11 mouse cellular contexts compared by ENCODE assay signal in the genomic region with DNA sequence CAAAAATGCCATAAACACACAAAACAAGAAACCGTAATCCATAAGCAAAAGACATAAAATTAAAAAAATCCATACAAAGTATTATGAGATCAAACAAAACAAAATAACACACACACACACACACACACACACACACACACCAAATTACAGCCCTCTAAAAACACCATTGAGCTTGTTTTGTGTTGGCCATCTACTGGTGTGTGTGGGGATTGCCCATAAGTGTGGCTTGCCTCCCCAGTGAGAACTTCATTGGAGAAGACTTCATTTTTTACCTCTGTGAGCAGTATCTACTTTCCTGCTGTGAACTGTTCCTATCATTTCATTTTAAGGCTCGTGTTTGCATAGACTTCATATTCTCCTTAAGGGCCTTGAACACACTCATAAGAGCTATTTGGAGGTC.
A peak's percentile ranks its signal among the peaks of the same experiment; 100 is the strongest.
DNase-seq lines count a peak whose midpoint lies in the region; ATAC-seq and TF ChIP-seq lines count a peak whose summit lies in the region.
"Had no signal": no experiment of that assay in that cellular context is flagged by ENCODE, and none has a peak within 500 bp of the region (broad histone marks: within the 10 kb centered on the region; RNA-seq: fewer than 3 reads in every experiment).

No protein-coding gene starts in this region.

- H3K36me3 ChIP-seq in heart, postnatal 0 days (replicated peaks; ENCODE audit: control insufficient read depth, insufficient read depth, low read length) = no peaks in the 10 kb centered on the region
- no peaks in the 10 kb centered on the region for H3K36me3 ChIP-seq in heart, adult 2 months (ENCODE audit: control insufficient read depth, insufficient read depth, low read length)
- H3K36me3 ChIP-seq in spleen, adult 2 months (ENCODE audit: control insufficient read depth, insufficient read depth, low read length) = no peaks in the 10 kb centered on the region
- no peaks in the 10 kb centered on the region for H3K36me3 ChIP-seq in hindbrain, embryonic 11.5 days (ENCODE audit: control insufficient read depth, insufficient read depth, low read length)
- H3K36me3 ChIP-seq: forebrain, embryonic 12.5 days; limb, embryonic 15.5 days had no signal

- TF ChIP-seq EP300 in heart, postnatal 0 days (IDR thresholded peaks at IDR 0.05; ENCODE audit: low read depth) = no peak
- TF ChIP-seq EP300 in heart, adult 2 months (IDR thresholded peaks at IDR 0.05; ENCODE audit: insufficient read depth, low read depth, low read length) = no peak

- 0 out of 2 replicates have a peak, but pooled peaks have one; percentile 4 for TF ChIP-seq CTCF in heart, postnatal 0 days (IDR thresholded peaks at IDR 0.05; ENCODE audit: low read depth)
- no peak for TF ChIP-seq CTCF in heart, adult 2 months (IDR thresholded peaks at IDR 0.05)
- TF ChIP-seq CTCF in spleen, adult 2 months (IDR thresholded peaks at IDR 0.05; ENCODE audit: extremely low read depth, insufficient read depth, insufficient read length, insufficient replicate concordance) = peak; percentile 18; the same call in 1 of the 2 replicates

- DNase-seq in heart, postnatal 0 days (ENCODE audit: low spot score) = no peak
- DNase-seq in heart, adult 2 months = no peak
- peak; percentile 7 to 14 for DNase-seq in spleen, adult 2 months (ENCODE audit: low read depth in 1 of 2, low spot score in 2 of 2)
- no peak for DNase-seq in spleen, postnatal 14 days (ENCODE audit: low spot score in 2 of 2)
- no peak for DNase-seq in heart, postnatal 4 days
- no peak for DNase-seq in kidney, postnatal 10 days
- DNase-seq in hindbrain, embryonic 11.5 days (ENCODE audit: low spot score) = no peak
- DNase-seq: retina, postnatal 1 day had no signal

- no peak overlapping the region for H3K27ac ChIP-seq in heart, postnatal 0 days (ENCODE audit: low read depth)
- no peak overlapping the region for H3K27ac ChIP-seq in heart, adult 2 months
- H3K27ac ChIP-seq in spleen, adult 2 months (ENCODE audit: insufficient read depth, low read length) = no peak overlapping the region
- no peak overlapping the region for H3K27ac ChIP-seq in hindbrain, embryonic 11.5 days (ENCODE audit: low read depth, low read length)
- H3K27ac ChIP-seq: forebrain, embryonic 12.5 days; limb, embryonic 15.5 days had no signal

- ATAC-seq in heart, postnatal 0 days (ENCODE audit: insufficient read depth, low read depth) = no peak
- 0 out of 2 replicates have a peak, but pooled peaks have one; percentile 55 for ATAC-seq in megakaryocyte-erythroid progenitor cell, adult 5-6 weeks (replicated peaks; ENCODE audit: low FRiP score, low TSS enrichment, poor library complexity, severe bottlenecking)
- ATAC-seq in hindbrain, embryonic 11.5 days (ENCODE audit: low FRiP score) = no peak

- no peak for TF ChIP-seq POLR2A in heart, adult 2 months (IDR thresholded peaks at IDR 0.05; ENCODE audit: insufficient read depth, low read depth, low read length)
- no peak for TF ChIP-seq POLR2A in spleen, adult 2 months (IDR thresholded peaks at IDR 0.05; ENCODE audit: low read depth, low read length)

- no peaks in the 10 kb centered on the region for H3K27me3 ChIP-seq in heart, postnatal 0 days (ENCODE audit: control insufficient read depth, insufficient read depth, low read length)
- no peaks in the 10 kb centered on the region for H3K27me3 ChIP-seq in heart, adult 2 months (ENCODE audit: control insufficient read depth, insufficient read depth, low read length)
- H3K27me3 ChIP-seq in spleen, adult 2 months (ENCODE audit: control insufficient read depth, insufficient read depth, low read length) = no peaks in the 10 kb centered on the region
- no peaks in the 10 kb centered on the region for H3K27me3 ChIP-seq in hindbrain, embryonic 11.5 days (ENCODE audit: control insufficient read depth, insufficient read depth, low read length)
- H3K27me3 ChIP-seq: forebrain, embryonic 12.5 days; limb, embryonic 15.5 days had no signal

- no peaks in the 10 kb centered on the region for H3K4me1 ChIP-seq in heart, postnatal 0 days (ENCODE audit: control insufficient read depth, insufficient read depth)
- 0 out of 2 replicates have a peak, but pooled peaks cover 1% of the 10 kb centered on the region for H3K4me1 ChIP-seq in heart, adult 2 months (ENCODE audit: control insufficient read depth, insufficient read depth, low read length)
- no peaks in the 10 kb centered on the region; the same call in 1 of the 2 replicates for H3K4me1 ChIP-seq in spleen, adult 2 months (ENCODE audit: control insufficient read depth, insufficient read depth, insufficient read length)
- no peaks in the 10 kb centered on the region for H3K4me1 ChIP-seq in hindbrain, embryonic 11.5 days (replicated peaks; ENCODE audit: control insufficient read depth, insufficient read depth, low read length)
- H3K4me1 ChIP-seq: limb, embryonic 15.5 days had no signal

- no peak overlapping the region for H3K4me2 ChIP-seq in heart, postnatal 0 days (ENCODE audit: low read depth, low read length)
- no peak overlapping the region for H3K4me2 ChIP-seq in hindbrain, embryonic 11.5 days (replicated peaks; ENCODE audit: low read depth, low read length)
- H3K4me2 ChIP-seq: forebrain, embryonic 12.5 days; limb, embryonic 15.5 days had no signal

- no peaks in the 10 kb centered on the region for H3K79me2 ChIP-seq in heart, adult 2 months (replicated peaks; ENCODE audit: control insufficient read depth, insufficient read depth, low read length)

- no peak overlapping the region for H3K4me3 ChIP-seq in heart, postnatal 0 days (ENCODE audit: low read depth, low read length)
- no peak overlapping the region for H3K4me3 ChIP-seq in heart, adult 2 months
- no peak overlapping the region for H3K4me3 ChIP-seq in spleen, adult 2 months (ENCODE audit: extremely low read depth, insufficient read depth, insufficient read length)
- no peak overlapping the region for H3K4me3 ChIP-seq in hindbrain, embryonic 11.5 days (ENCODE audit: low read depth, low read length)
- H3K4me3 ChIP-seq: forebrain, embryonic 12.5 days; limb, embryonic 15.5 days had no signal

- H3K9ac ChIP-seq in heart, postnatal 0 days (replicated peaks; ENCODE audit: low read depth, low read length) = no peak overlapping the region
- H3K9ac ChIP-seq in heart, adult 2 months (ENCODE audit: low read depth, low read length) = no peak overlapping the region
- no peak overlapping the region for H3K9ac ChIP-seq in hindbrain, embryonic 11.5 days (ENCODE audit: low read depth, low read length)
- H3K9ac ChIP-seq: forebrain, embryonic 12.5 days; limb, embryonic 15.5 days had no signal

- no peaks in the 10 kb centered on the region for H3K9me3 ChIP-seq in heart, postnatal 0 days (replicated peaks; ENCODE audit: control insufficient read depth, low read length)
- no peaks in the 10 kb centered on the region for H3K9me3 ChIP-seq in hindbrain, embryonic 11.5 days (ENCODE audit: control insufficient read depth, low read length)
- H3K9me3 ChIP-seq: forebrain, embryonic 12.5 days; limb, embryonic 15.5 days had no signal

- intact Hi-C loops in heart, adult 2 months (cut with DNase I) = loop anchor here (5.0 kb wide), 1 partner anchor 150 kb away; no protein-coding TSS in a partner anchor

- 91% methylated on average over 2 of the region's 2 CpGs for WGBS in heart, postnatal 0 days
- WGBS in heart, adult 2 months = 88% methylated on average over 2 of the region's 2 CpGs
- 86% methylated on average over 2 of the region's 2 CpGs for WGBS in spleen, adult 2 months
- 94% methylated on average over 2 of the region's 2 CpGs for WGBS in hindbrain, embryonic 11.5 days

Comparison
In these comparisons a context has a peak if more than half of its experiments do, and no peak if none do; other contexts are left out.
1. DNase-seq: peak in spleen, adult 2 months (2 of 2); none in heart, postnatal 0 days (single experiment), heart, adult 2 months (0 of 2), spleen, postnatal 14 days (0 of 2), heart, postnatal 4 days (single experiment), kidney, postnatal 10 days (single experiment) and hindbrain, embryonic 11.5 days (single experiment).